In the genomic region with DNA sequence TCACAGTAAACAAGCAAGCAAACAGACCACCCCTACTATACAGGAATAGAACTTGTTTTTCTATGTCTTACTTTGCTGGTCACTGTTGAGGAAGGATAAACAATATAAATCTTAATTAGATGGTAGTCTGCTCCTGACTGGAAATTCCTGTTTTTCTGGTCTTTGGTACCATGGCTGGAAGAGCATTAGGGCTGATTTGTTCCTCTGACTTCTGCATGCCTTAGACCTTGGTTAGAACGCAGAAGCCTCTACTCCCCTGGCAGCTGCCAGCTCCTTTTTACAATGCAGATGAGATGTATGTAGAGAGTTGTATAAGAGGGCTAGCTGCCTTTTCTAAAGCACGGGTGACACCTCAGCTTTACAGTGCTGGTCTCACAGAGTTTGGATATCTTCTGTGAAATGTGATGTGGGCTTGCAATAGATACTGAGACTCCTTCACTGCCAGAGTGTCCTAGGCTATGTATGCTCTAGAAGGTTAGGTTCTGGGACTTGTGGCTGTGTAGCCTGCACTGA, we compare ENCODE assay signal across 25 mouse cellular contexts. TPM values are rescaled to one million over a fixed set of nuclear protein-coding genes. Genes with fewer than 3 reads are reported as not detected.
DNase-seq lines count a peak whose midpoint lies in the region; ATAC-seq and TF ChIP-seq lines count a peak whose summit lies in the region.
"Had no signal": no experiment of that assay in that cellular context is flagged by ENCODE, and none has a peak within 500 bp of the region (broad histone marks: within the 10 kb centered on the region; RNA-seq: fewer than 3 reads in every experiment).

No protein-coding gene starts in this region.

- H3K27me3 ChIP-seq in intestine, embryonic 15.5 days (replicated peaks) = no peaks in the 10 kb centered on the region
- H3K27me3 ChIP-seq in intestine, postnatal 0 days (replicated peaks; ENCODE audit: control insufficient read depth, insufficient read depth, low read length) = no peaks in the 10 kb centered on the region
- no peaks in the 10 kb centered on the region for H3K27me3 ChIP-seq in kidney, embryonic 16.5 days (ENCODE audit: insufficient read depth, low read length)
- no peaks in the 10 kb centered on the region for H3K27me3 ChIP-seq in embryonic facial prominence, embryonic 14.5 days (replicated peaks; ENCODE audit: control insufficient read depth, insufficient read depth, low read length)
- H3K27me3 ChIP-seq: CH12.LX; embryonic facial prominence, embryonic 12.5 days; forebrain, embryonic 12.5 days; heart, embryonic 13.5 days; hindbrain, embryonic 12.5 days; Patski had no signal

- DNase-seq in kidney, adult 8-10 months = no peak
- peak; percentile 11 for DNase-seq in embryonic facial prominence, embryonic 14.5 days (ENCODE audit: low spot score)
- DNase-seq in large intestine, adult 2 months (ENCODE audit: low read depth, low spot score) = peak; percentile 42
- no peak for DNase-seq in layer of hippocampus, adult 2 months (ENCODE audit: low spot score in 2 of 2)
- DNase-seq: adrenal gland, postnatal 14 days; cerebellum, adult 18-20 months; cerebellum, postnatal 10 days; gastrocnemius, adult 2 months; gastrocnemius, postnatal 25 days; heart, adult 11 months; heart, postnatal 4 days had no signal

- H3K4me3 ChIP-seq in intestine, embryonic 15.5 days (replicated peaks) = no peak overlapping the region
- H3K4me3 ChIP-seq in intestine, postnatal 0 days (ENCODE audit: low read depth, low read length) = no peak overlapping the region
- H3K4me3 ChIP-seq in kidney, embryonic 16.5 days (ENCODE audit: low read length) = no peak overlapping the region
- no peak overlapping the region for H3K4me3 ChIP-seq in embryonic facial prominence, embryonic 14.5 days (ENCODE audit: low read depth, low read length)
- no peak overlapping the region for H3K4me3 ChIP-seq in layer of hippocampus, adult 2 months
- H3K4me3 ChIP-seq: embryonic facial prominence, embryonic 12.5 days; forebrain, embryonic 12.5 days; gastrocnemius, adult 2 months; heart, embryonic 13.5 days; hindbrain, embryonic 12.5 days had no signal

- H3K4me1 ChIP-seq in intestine, embryonic 15.5 days (replicated peaks) = no peaks in the 10 kb centered on the region
- no peaks in the 10 kb centered on the region for H3K4me1 ChIP-seq in intestine, postnatal 0 days (replicated peaks; ENCODE audit: control insufficient read depth, insufficient read depth, low read length)
- 0 out of 2 replicates have a peak, but pooled peaks cover 3% of the 10 kb centered on the region for H3K4me1 ChIP-seq in kidney, embryonic 16.5 days (ENCODE audit: insufficient read depth, low read length)
- H3K4me1 ChIP-seq in embryonic facial prominence, embryonic 14.5 days (ENCODE audit: control insufficient read depth, insufficient read depth, low read length) = no peaks in the 10 kb centered on the region
- H3K4me1 ChIP-seq: embryonic facial prominence, embryonic 12.5 days; forebrain, embryonic 12.5 days; hindbrain, embryonic 12.5 days had no signal

- 43% methylated on average over 2 of the region's 2 CpGs for WGBS in intestine, embryonic 15.5 days
- 31% methylated on average over 2 of the region's 2 CpGs for WGBS in intestine, postnatal 0 days
- WGBS in kidney, embryonic 16.5 days = 36% methylated on average over 2 of the region's 2 CpGs
- WGBS in embryonic facial prominence, embryonic 14.5 days = 61% methylated on average over 2 of the region's 2 CpGs
- 19% methylated on average over 2 of the region's 2 CpGs for whole genome bisulfite sequencing in large intestine, adult 2 months

- H3K9ac ChIP-seq in intestine, embryonic 15.5 days = no peak overlapping the region
- no peak overlapping the region for H3K9ac ChIP-seq in intestine, postnatal 0 days (ENCODE audit: low read depth, low read length)
- H3K9ac ChIP-seq in kidney, embryonic 16.5 days (replicated peaks; ENCODE audit: low read length) = no peak overlapping the region
- no peak overlapping the region for H3K9ac ChIP-seq in embryonic facial prominence, embryonic 14.5 days (ENCODE audit: low read depth, low read length)
- H3K9ac ChIP-seq: embryonic facial prominence, embryonic 12.5 days; forebrain, embryonic 12.5 days; heart, embryonic 13.5 days; hindbrain, embryonic 12.5 days had no signal

- H3K27ac ChIP-seq in intestine, embryonic 15.5 days = no peak overlapping the region
- H3K27ac ChIP-seq in intestine, postnatal 0 days (ENCODE audit: low read depth, low read length) = no peak overlapping the region
- H3K27ac ChIP-seq in kidney, embryonic 16.5 days (ENCODE audit: low read length) = peak overlapping the region; percentile 60; the same call in 1 of the 2 replicates
- no peak overlapping the region for H3K27ac ChIP-seq in embryonic facial prominence, embryonic 14.5 days (replicated peaks; ENCODE audit: low read depth, low read length)
- no peak overlapping the region for H3K27ac ChIP-seq in layer of hippocampus, adult 2 months
- H3K27ac ChIP-seq: embryonic facial prominence, embryonic 12.5 days; forebrain, embryonic 12.5 days; gastrocnemius, adult 2 months; heart, embryonic 13.5 days; hindbrain, embryonic 12.5 days had no signal

- no peaks in the 10 kb centered on the region for H3K9me3 ChIP-seq in intestine, embryonic 15.5 days
- no peaks in the 10 kb centered on the region for H3K9me3 ChIP-seq in intestine, postnatal 0 days (ENCODE audit: control insufficient read depth)
- 0 out of 2 replicates have a peak, but pooled peaks cover 4% of the 10 kb centered on the region for H3K9me3 ChIP-seq in kidney, embryonic 16.5 days (ENCODE audit: low read length)
- H3K9me3 ChIP-seq in embryonic facial prominence, embryonic 14.5 days (ENCODE audit: control insufficient read depth, low read length) = no peaks in the 10 kb centered on the region
- H3K9me3 ChIP-seq: embryonic facial prominence, embryonic 12.5 days; forebrain, embryonic 12.5 days; hindbrain, embryonic 12.5 days had no signal

- no peak for TF ChIP-seq CTCF in intestine, postnatal 0 days (IDR thresholded peaks at IDR 0.05; ENCODE audit: low read depth)
- TF ChIP-seq CTCF in layer of hippocampus, adult 2 months (conservative IDR thresholded peaks at IDR 0.05) = no peak

- no peaks in the 10 kb centered on the region for H3K36me3 ChIP-seq in intestine, embryonic 15.5 days
- H3K36me3 ChIP-seq in intestine, postnatal 0 days (ENCODE audit: control insufficient read depth, insufficient read depth) = no peaks in the 10 kb centered on the region
- H3K36me3 ChIP-seq in kidney, embryonic 16.5 days (ENCODE audit: insufficient read depth, low read length) = no peaks in the 10 kb centered on the region
- no peaks in the 10 kb centered on the region for H3K36me3 ChIP-seq in embryonic facial prominence, embryonic 14.5 days (ENCODE audit: control insufficient read depth, insufficient read depth, low read length)
- H3K36me3 ChIP-seq: embryonic facial prominence, embryonic 12.5 days; forebrain, embryonic 12.5 days; heart, embryonic 13.5 days; hindbrain, embryonic 12.5 days had no signal

- ATAC-seq in intestine, embryonic 15.5 days = peak; percentile 52
- no peak for ATAC-seq in intestine, postnatal 0 days
- ATAC-seq in kidney, embryonic 16.5 days (ENCODE audit: low FRiP score, low TSS enrichment) = peak; percentile 51; the same call in 1 of the 2 replicates
- no peak; the same call in 1 of the 2 replicates for ATAC-seq in embryonic facial prominence, embryonic 14.5 days (ENCODE audit: low read depth)
- ATAC-seq: activated CD4-positive, CD25-positive, alpha-beta regulatory T cell, adult 4 months; forebrain, embryonic 16.5 days; hindbrain, embryonic 16.5 days; Patski had no signal

- no peak overlapping the region for H3K4me2 ChIP-seq in intestine, embryonic 15.5 days (replicated peaks)
- H3K4me2 ChIP-seq in intestine, postnatal 0 days (replicated peaks; ENCODE audit: low read depth) = no peak overlapping the region
- no peak overlapping the region for H3K4me2 ChIP-seq in kidney, embryonic 16.5 days (replicated peaks; ENCODE audit: low read depth, low read length)
- H3K4me2 ChIP-seq in embryonic facial prominence, embryonic 14.5 days (ENCODE audit: low read depth, low read length) = no peak overlapping the region
- H3K4me2 ChIP-seq: embryonic facial prominence, embryonic 12.5 days; forebrain, embryonic 12.5 days; heart, embryonic 13.5 days; hindbrain, embryonic 12.5 days had no signal

RNA-seq across cellular contexts. Expression of a gene that starts 41.1 kb away (rescaled TPM):
- polyA plus RNA-seq in intestine, embryonic 15.5 days (2015; fragmentation: Nextera tagmentation; extraction: Ambion mirVana) = 5.8 and 6.3 TPM in 2 replicates
- polyA plus RNA-seq in intestine, postnatal 0 days (2015; fragmentation: Nextera tagmentation; extraction: Ambion mirVana) = 2.5 and 3.6 TPM in 2 replicates
- 0.07 TPM in 1 of 2 replicates, not detected in the other for polyA plus RNA-seq in kidney, embryonic 16.5 days (2015; fragmentation: Nextera tagmentation; extraction: Ambion mirVana)
- polyA plus RNA-seq in embryonic facial prominence, embryonic 14.5 days (2014; fragmentation: Nextera tagmentation; extraction: Ambion mirVana) = 0.20 and 0.28 TPM in 2 replicates
- polyA plus RNA-seq in large intestine, adult 2 months (2012; rRNA removed) = 110 and 175 TPM in 2 replicates
- not detected for total RNA-seq in layer of hippocampus, adult 2 months (2021)
- total RNA-seq: adrenal gland, adult 18-20 months; adrenal gland, postnatal 14 days; CH12.LX; gastrocnemius, adult 2 months; gastrocnemius, postnatal 25 days; heart, postnatal 4 days had no signal
- polyA plus RNA-seq: activated CD4-positive, CD25-positive, alpha-beta regulatory T cell, adult 4 months; embryonic facial prominence, embryonic 12.5 days; forebrain, embryonic 12.5 days; forebrain, embryonic 16.5 days; heart, embryonic 13.5 days; heart, postnatal 0 days; hindbrain, embryonic 12.5 days; hindbrain, embryonic 16.5 days had no signal

RNA-seq across cellular contexts. Expression of a gene that starts 42.0 kb away (rescaled TPM):
- 22.4 and 31.6 TPM in 2 replicates for polyA plus RNA-seq in intestine, embryonic 15.5 days (2015; fragmentation: Nextera tagmentation; extraction: Ambion mirVana)
- 776 and 777 TPM in 2 replicates for polyA plus RNA-seq in intestine, postnatal 0 days (2015; fragmentation: Nextera tagmentation; extraction: Ambion mirVana)
- not detected in 2 replicates for polyA plus RNA-seq in kidney, embryonic 16.5 days (2015; fragmentation: Nextera tagmentation; extraction: Ambion mirVana)
- polyA plus RNA-seq in embryonic facial prominence, embryonic 14.5 days (2014; fragmentation: Nextera tagmentation; extraction: Ambion mirVana) = not detected in 2 replicates
- polyA plus RNA-seq in large intestine, adult 2 months (2012; rRNA removed) = 217 and 446 TPM in 2 replicates
- not detected for total RNA-seq in layer of hippocampus, adult 2 months (2021)
- total RNA-seq: adrenal gland, adult 18-20 months; adrenal gland, postnatal 14 days; CH12.LX; gastrocnemius, adult 2 months; gastrocnemius, postnatal 25 days; heart, postnatal 4 days had no signal
- polyA plus RNA-seq: activated CD4-positive, CD25-positive, alpha-beta regulatory T cell, adult 4 months; embryonic facial prominence, embryonic 12.5 days; forebrain, embryonic 12.5 days; forebrain, embryonic 16.5 days; heart, embryonic 13.5 days; heart, postnatal 0 days; hindbrain, embryonic 12.5 days; hindbrain, embryonic 16.5 days had no signal

Comparison
In these comparisons a context has a peak if more than half of its experiments do, and no peak if none do; other contexts are left out.
1. ATAC-seq: peak in intestine, embryonic 15.5 days (single experiment) and kidney, embryonic 16.5 days (single experiment); none in intestine, postnatal 0 days (single experiment) and embryonic facial prominence, embryonic 14.5 days (single experiment).
2. DNase-seq: peak in embryonic facial prominence, embryonic 14.5 days (single experiment) and large intestine, adult 2 months (single experiment); none in kidney, adult 8-10 months (0 of 2) and layer of hippocampus, adult 2 months (0 of 2).
3. RNA of a gene that starts 41.1 kb away (polyA plus RNA-seq): 110 to 175 TPM in large intestine, adult 2 months; 5.8 to 6.3 TPM in intestine, embryonic 15.5 days, 2.5 to 3.6 TPM in intestine, postnatal 0 days, 0.20 to 0.28 TPM in embryonic facial prominence, embryonic 14.5 days and 0.07 TPM in kidney, embryonic 16.5 days; every median in the first group is over 10 times any median in the second.
4. RNA of a gene that starts 42.0 kb away (polyA plus RNA-seq): 776 to 777 TPM in intestine, postnatal 0 days, 217 to 446 TPM in large intestine, adult 2 months and 22.4 to 31.6 TPM in intestine, embryonic 15.5 days; not detected in kidney, embryonic 16.5 days and not detected in embryonic facial prominence, embryonic 14.5 days; every median in the first group is over 10 times any median in the second.